Mouse (Mus musculus): ENCODE measurements at regions not wholly inside any gene's neighbourhood (a gene's known extent, or its start where the extent isn't known, plus 50 kb on each side); places are given as distances from the start of the nearest gene placed in this dataset.

DNA sequence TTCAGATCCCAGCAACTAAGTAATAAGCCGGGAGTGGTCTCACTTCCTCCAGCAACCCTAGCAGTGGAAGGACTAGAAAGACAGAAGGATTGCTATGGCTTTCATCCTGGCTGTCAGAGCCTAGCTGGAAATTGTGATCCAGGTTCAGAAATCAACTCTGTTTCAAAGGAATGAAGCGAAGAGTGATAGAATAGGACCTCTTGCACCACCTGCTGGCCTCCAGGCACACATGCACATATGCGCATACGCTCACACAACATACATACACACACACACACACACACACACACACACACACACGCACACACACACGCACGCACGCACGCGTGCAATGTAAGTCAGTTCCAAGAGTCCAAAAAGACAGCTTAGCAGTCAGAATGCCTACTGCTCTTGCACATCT lies 147.1 kb downstream of the Gsdmc2 start:
- H3K4me1 ChIP-seq (ENCODE audit: control insufficient read depth, insufficient read depth, low read length): no peaks in the 10 kb centered on the region
- H3K27ac ChIP-seq (ENCODE audit: low read length): no peak overlapping the region
- no peaks in the 10 kb centered on the region for H3K36me3 ChIP-seq (ENCODE audit: control insufficient read depth, insufficient read depth, low read length)
- H3K9ac ChIP-seq (replicated peaks; ENCODE audit: low read depth, low read length): no peak overlapping the region
- no peaks in the 10 kb centered on the region for H3K27me3 ChIP-seq (ENCODE audit: control insufficient read depth, insufficient read depth, low read length)
- WGBS: 96% methylated on average over 10 of the region's 10 CpGs
- H3K4me2 ChIP-seq (replicated peaks; ENCODE audit: low read depth, low read length): no peak overlapping the region
- H3K4me3 ChIP-seq (ENCODE audit: low read depth, low read length): no peak overlapping the region
- H3K9me3 ChIP-seq (ENCODE audit: control insufficient read depth, low read depth, low read length): no peaks in the 10 kb centered on the region
- ATAC-seq (ENCODE audit: insufficient number of reproducible peaks, insufficient read depth, low FRiP score, low read depth): no peak

DNA sequence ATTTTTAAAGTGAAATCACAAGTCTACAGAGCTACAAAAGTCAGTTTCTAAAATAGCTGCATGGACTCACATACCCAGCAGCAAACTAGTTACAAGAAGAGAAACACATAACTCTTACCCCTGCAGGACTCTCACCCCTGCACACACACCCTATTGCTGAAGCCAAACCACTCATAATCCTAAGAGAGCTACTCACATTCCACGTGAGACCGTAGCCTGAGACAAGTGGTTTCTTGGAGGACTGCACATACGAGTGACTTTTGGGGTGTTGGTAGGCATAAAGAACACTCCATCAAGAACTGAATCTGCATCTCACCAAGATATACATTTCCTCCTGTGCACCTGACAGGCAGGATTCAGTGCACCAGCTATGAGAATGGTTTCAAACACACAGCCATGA lies 150.8 kb downstream of the Gsdmc2 start:
- H3K9ac ChIP-seq (replicated peaks; ENCODE audit: low read depth, low read length): no peak overlapping the region
- 77% methylated on average over 3 of the region's 3 CpGs for WGBS
- H3K4me2 ChIP-seq (replicated peaks; ENCODE audit: low read depth, low read length): no peak overlapping the region
- H3K9me3 ChIP-seq (ENCODE audit: control insufficient read depth, low read depth, low read length): no peaks in the 10 kb centered on the region
- H3K36me3 ChIP-seq (ENCODE audit: control insufficient read depth, insufficient read depth, low read length): no peaks in the 10 kb centered on the region
- H3K4me1 ChIP-seq (ENCODE audit: control insufficient read depth, insufficient read depth, low read length): no peaks in the 10 kb centered on the region
- H3K27me3 ChIP-seq (ENCODE audit: control insufficient read depth, insufficient read depth, low read length): no peaks in the 10 kb centered on the region
- no peak overlapping the region for H3K27ac ChIP-seq (ENCODE audit: low read length)
- no peak overlapping the region for H3K4me3 ChIP-seq (ENCODE audit: low read depth, low read length)
- ATAC-seq (ENCODE audit: insufficient number of reproducible peaks, insufficient read depth, low FRiP score, low read depth): no peak

DNA sequence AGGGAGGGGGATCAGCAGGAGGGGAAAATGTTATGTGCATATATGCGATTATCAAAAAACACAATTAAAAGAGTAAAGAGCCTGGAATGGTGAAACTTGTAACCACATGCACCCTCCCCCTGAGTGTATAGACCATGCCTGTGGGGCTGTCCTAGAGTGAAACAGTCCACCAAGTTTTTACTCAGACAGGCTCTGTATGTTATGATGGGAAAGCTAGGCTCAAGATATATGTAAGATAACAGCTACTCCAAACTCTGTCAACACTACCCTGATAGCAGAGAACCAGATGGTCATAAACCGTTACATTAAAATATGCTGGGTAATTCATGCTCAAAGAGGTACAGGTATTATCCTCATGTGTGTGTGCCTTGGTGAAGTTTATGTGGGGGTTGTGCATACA lies 151.4 kb downstream of the Gsdmc2 start:
- WGBS: 93% methylated on average over 2 of the region's 2 CpGs
- Histone ChIP-seq H3K27ac (ENCODE audit: low read length) (no peak overlapping the region), H3K4me2 (replicated peaks; ENCODE audit: low read depth, low read length) (no peak overlapping the region), H3K36me3 (ENCODE audit: control insufficient read depth, insufficient read depth, low read length) (no peaks in the 10 kb centered on the region), H3K27me3 (ENCODE audit: control insufficient read depth, insufficient read depth, low read length) (no peaks in the 10 kb centered on the region), H3K4me3 (ENCODE audit: low read depth, low read length) (no peak overlapping the region), H3K4me1 (ENCODE audit: control insufficient read depth, insufficient read depth, low read length) (no peaks in the 10 kb centered on the region), H3K9me3 (ENCODE audit: control insufficient read depth, low read depth, low read length) (no peaks in the 10 kb centered on the region), H3K9ac (replicated peaks; ENCODE audit: low read depth, low read length) (no peak overlapping the region)
- no peak for ATAC-seq (ENCODE audit: insufficient number of reproducible peaks, insufficient read depth, low FRiP score, low read depth)

DNA sequence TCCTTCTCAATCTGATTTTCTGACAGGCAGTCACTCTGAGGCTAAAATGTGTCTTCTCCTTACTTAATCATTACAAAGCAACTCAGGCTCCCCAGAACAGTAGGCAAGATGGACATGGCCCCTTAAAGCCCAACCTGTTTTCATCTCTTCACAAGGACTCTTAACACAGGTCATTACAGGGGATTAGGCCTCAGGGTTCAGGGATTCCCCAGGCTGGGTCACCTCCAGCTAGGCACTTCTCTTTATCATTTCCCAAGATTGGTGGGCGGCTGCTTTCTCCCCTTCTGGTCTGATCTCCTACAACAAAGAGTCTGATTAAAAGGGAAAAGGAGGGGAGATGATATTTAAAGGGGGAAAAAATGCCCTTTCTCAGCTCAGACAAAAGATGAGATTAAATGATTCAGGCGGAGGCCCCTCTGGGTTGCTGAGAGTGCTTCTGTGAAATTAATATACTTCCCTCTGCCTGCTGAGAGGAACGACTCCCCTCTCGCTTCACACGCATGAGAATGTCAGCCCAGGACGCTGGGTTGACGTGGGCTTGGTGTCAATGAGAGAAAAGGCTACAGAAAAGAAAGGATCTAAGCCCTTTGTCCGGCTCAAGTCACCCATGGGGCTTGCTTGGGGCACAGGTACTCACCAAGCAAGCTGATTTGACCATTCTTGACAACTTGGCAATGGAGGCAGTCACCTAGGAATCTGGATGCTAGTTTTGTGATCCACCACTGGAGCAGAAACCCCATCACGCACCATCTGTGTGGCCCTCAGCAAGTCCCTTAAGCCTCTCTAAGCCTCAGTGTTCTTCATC lies 152.3 kb downstream of the Gsdmc2 start:
- Histone ChIP-seq H3K36me3 (ENCODE audit: control insufficient read depth, insufficient read depth, low read length) (no peaks in the 10 kb centered on the region), H3K27me3 (ENCODE audit: control insufficient read depth, insufficient read depth, low read length) (no peaks in the 10 kb centered on the region), H3K4me1 (ENCODE audit: control insufficient read depth, insufficient read depth, low read length) (no peaks in the 10 kb centered on the region), H3K9ac (replicated peaks; ENCODE audit: low read depth, low read length) (no peak overlapping the region), H3K9me3 (ENCODE audit: control insufficient read depth, low read depth, low read length) (no peaks in the 10 kb centered on the region), H3K27ac (ENCODE audit: low read length) (no peak overlapping the region), H3K4me2 (replicated peaks; ENCODE audit: low read depth, low read length) (no peak overlapping the region), H3K4me3 (ENCODE audit: low read depth, low read length) (no peak overlapping the region)
- WGBS: 65% methylated on average over 9 of the region's 9 CpGs
- ATAC-seq (ENCODE audit: insufficient number of reproducible peaks, insufficient read depth, low FRiP score, low read depth): no peak

DNA sequence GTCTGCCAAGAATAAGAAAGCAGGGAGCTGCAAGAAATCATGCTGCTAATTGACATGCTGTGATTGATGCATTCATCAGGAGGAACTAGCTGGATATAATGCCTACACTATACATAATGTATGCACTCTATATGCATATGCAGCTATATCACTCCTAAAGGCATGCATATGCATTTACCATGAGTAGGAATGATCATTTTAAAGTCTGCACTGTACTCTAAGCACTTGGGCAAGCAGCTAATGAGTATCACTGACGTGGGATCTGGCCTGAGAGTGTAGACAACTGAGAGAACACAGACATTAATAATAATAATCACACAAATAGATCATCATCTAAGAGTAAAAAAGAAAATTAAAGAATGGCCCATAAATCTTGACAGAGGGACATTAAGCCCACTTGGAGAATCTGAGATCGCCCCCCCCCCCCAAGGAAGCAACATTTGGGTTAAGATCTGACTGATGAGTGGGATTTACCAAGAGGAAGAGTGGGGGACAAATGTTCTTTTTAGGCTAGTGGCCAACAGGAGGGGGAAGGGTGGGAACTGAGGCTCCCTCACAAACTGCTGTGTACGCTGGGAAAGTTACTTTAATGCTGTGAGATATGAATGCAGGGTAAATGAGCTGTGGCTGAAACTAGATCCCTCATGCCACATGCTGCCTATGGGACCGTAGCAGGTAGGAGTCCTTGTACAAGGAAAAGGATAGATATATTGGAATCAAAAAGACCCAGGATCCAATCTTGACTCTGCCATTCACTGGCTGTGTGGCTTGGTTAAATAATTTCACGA lies 155.0 kb downstream of the Gsdmc2 start:
- Histone ChIP-seq H3K36me3 (ENCODE audit: control insufficient read depth, insufficient read depth, low read length) (no peaks in the 10 kb centered on the region), H3K4me3 (ENCODE audit: low read depth, low read length) (no peak overlapping the region), H3K27me3 (ENCODE audit: control insufficient read depth, insufficient read depth, low read length) (no peaks in the 10 kb centered on the region), H3K27ac (ENCODE audit: low read length) (no peak overlapping the region), H3K4me1 (ENCODE audit: control insufficient read depth, insufficient read depth, low read length) (0 out of 2 replicates have a peak, but pooled peaks cover under 1% of the 10 kb centered on the region), H3K4me2 (replicated peaks; ENCODE audit: low read depth, low read length) (no peak overlapping the region), H3K9me3 (ENCODE audit: control insufficient read depth, low read depth, low read length) (no peaks in the 10 kb centered on the region), H3K9ac (replicated peaks; ENCODE audit: low read depth, low read length) (no peak overlapping the region)
- 51% methylated on average over 5 of the region's 5 CpGs for WGBS
- ATAC-seq (ENCODE audit: insufficient number of reproducible peaks, insufficient read depth, low FRiP score, low read depth): peak; percentile 42; the same call in 1 of the 2 replicates

DNA sequence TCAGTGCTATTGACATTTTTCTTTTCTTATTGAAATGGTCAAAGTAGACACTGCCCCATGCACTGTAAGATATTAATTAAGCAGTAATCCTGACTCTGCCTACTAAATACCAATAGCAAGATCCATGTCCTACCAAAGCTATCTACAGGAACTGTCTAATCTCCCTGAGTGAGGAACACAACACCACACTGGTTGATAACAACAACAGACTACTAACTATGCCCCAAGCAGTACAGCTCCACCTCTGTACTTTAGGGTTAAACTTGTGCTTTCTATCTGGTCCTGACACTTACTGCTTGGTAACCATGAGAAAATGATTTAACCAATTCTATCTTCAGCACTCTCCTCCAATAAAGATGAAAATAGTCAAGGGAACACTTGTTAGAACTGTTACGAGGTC lies 157.1 kb downstream of the Gsdmc2 start:
- 0 out of 2 replicates have a peak, but pooled peaks cover 2% of the 10 kb centered on the region for H3K4me1 ChIP-seq (ENCODE audit: control insufficient read depth, insufficient read depth, low read length)
- no peaks in the 10 kb centered on the region for H3K36me3 ChIP-seq (ENCODE audit: control insufficient read depth, insufficient read depth, low read length)
- no peak overlapping the region for H3K4me2 ChIP-seq (replicated peaks; ENCODE audit: low read depth, low read length)
- WGBS: 91% methylated on average over 1 of the region's 1 CpGs
- H3K9ac ChIP-seq (replicated peaks; ENCODE audit: low read depth, low read length): no peak overlapping the region
- H3K4me3 ChIP-seq (ENCODE audit: low read depth, low read length): no peak overlapping the region
- no peaks in the 10 kb centered on the region for H3K9me3 ChIP-seq (ENCODE audit: control insufficient read depth, low read depth, low read length)
- no peak overlapping the region for H3K27ac ChIP-seq (ENCODE audit: low read length)
- H3K27me3 ChIP-seq (ENCODE audit: control insufficient read depth, insufficient read depth, low read length): no peaks in the 10 kb centered on the region
- ATAC-seq (ENCODE audit: insufficient number of reproducible peaks, insufficient read depth, low FRiP score, low read depth): no peak

DNA sequence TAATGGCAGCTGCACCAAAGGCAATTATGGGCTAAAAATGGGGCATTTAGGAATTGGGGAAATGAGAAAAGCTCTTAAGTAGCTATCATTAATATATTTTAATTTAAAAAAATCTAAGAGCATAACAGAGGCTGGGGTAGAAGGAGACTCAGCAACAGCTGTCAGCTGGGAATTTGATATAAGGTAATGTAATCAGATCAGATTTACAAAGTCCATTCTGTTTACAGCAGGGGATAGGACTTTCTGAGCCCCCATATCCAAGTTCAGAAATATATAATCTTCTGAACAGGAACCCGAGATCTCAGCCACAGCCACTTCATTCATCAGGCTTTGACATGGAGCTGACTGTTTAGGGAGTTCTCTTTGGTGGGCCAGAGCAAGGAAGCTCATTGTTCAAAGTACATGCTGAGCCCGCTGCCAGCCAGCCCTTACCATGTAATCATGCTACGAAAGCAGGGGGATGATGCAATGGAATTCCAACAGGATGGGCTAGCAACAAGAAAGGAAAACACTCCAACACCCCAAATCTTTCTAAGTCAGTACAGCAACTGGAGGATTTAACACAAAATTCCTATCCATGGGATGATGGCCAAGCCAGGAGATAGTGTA lies 157.9 kb downstream of the Gsdmc2 start:
- Histone ChIP-seq H3K4me2 (replicated peaks; ENCODE audit: low read depth, low read length) (no peak overlapping the region), H3K9me3 (ENCODE audit: control insufficient read depth, low read depth, low read length) (no peaks in the 10 kb centered on the region), H3K4me3 (ENCODE audit: low read depth, low read length) (no peak overlapping the region), H3K9ac (replicated peaks; ENCODE audit: low read depth, low read length) (no peak overlapping the region), H3K27me3 (ENCODE audit: control insufficient read depth, insufficient read depth, low read length) (no peaks in the 10 kb centered on the region), H3K36me3 (ENCODE audit: control insufficient read depth, insufficient read depth, low read length) (no peaks in the 10 kb centered on the region), H3K27ac (ENCODE audit: low read length) (no peak overlapping the region), H3K4me1 (ENCODE audit: control insufficient read depth, insufficient read depth, low read length) (0 out of 2 replicates have a peak, but pooled peaks cover 2% of the 10 kb centered on the region)
- WGBS: 39% methylated on average over 3 of the region's 3 CpGs
- ATAC-seq (ENCODE audit: insufficient number of reproducible peaks, insufficient read depth, low FRiP score, low read depth): no peak
